Mouse (Mus musculus) C2C12 (cell line): ENCODE results near the gene Gnaq. TPM values are rescaled to one million over a fixed set of nuclear protein-coding genes. Genes with fewer than 3 reads are reported as not detected.

ENCODE experiments used
- H3K27me3 ChIP-seq: one replicate; pipeline ENCODE4 v1.6.1; 2011; ENCODE audit not compliant: control insufficient read depth, insufficient read depth, insufficient read length
- H3K36me3 ChIP-seq: one replicate; pipeline ENCODE4 v1.6.1; 2011; ENCODE audit not compliant: control insufficient read depth, insufficient read depth
- H3K4me3 ChIP-seq: one replicate; pipeline ENCODE4 v1.5.1; 2011; ENCODE audit warnings: mild to moderate bottlenecking, control low read depth; ENCODE audit not compliant: poor library complexity, insufficient read depth, severe bottlenecking
- H3K79me2 ChIP-seq: one replicate; pipeline ENCODE4 v1.6.1; 2011; ENCODE audit not compliant: control insufficient read depth, insufficient read depth
- H3K79me3 ChIP-seq: one replicate; pipeline ENCODE4 v1.6.1; 2011; ENCODE audit warnings: low read depth, control low read depth
- H3ac ChIP-seq: one replicate; pipeline ENCODE3; 2011; ENCODE audit warnings: low read depth; ENCODE audit not compliant: control insufficient read depth, insufficient read length
- CEBPB ChIP-seq: IDR thresholded peaks from one replicate; pipeline ENCODE4 v1.6.1; 2011; ENCODE audit warnings: low read depth, mild to moderate bottlenecking, control low read depth, moderate library complexity
- CTCF ChIP-seq: IDR thresholded peaks from one replicate; pipeline ENCODE4 v1.5.1; 2011; ENCODE audit not compliant: control insufficient read depth, insufficient read depth, insufficient read length
- FOSL1 ChIP-seq: IDR thresholded peaks from one replicate; pipeline ENCODE4 v1.8.0; 2011; ENCODE audit warnings: mild to moderate bottlenecking, low read length; ENCODE audit not compliant: poor library complexity, insufficient read depth, severe bottlenecking
- MAX ChIP-seq: IDR thresholded peaks from one replicate; pipeline ENCODE4 v1.6.1; 2011; ENCODE audit warnings: mild to moderate bottlenecking, control low read depth
- MYOD1 ChIP-seq: IDR thresholded peaks from one replicate; pipeline ENCODE4 v1.6.1; 2011; ENCODE audit warnings: low read depth; ENCODE audit not compliant: control insufficient read depth, insufficient read length
- MYOG ChIP-seq: IDR thresholded peaks from one replicate; pipeline ENCODE4 v1.6.1; 2011; ENCODE audit not compliant: control insufficient read depth, insufficient read length; ENCODE audit errors: extremely low read depth
- USF1 ChIP-seq: IDR thresholded peaks from one replicate; pipeline ENCODE4 v1.6.1; 2011; ENCODE audit warnings: low read depth, mild to moderate bottlenecking, control low read depth, moderate library complexity
- polyA plus RNA-seq: library from polyadenylated mRNA; unstranded; fragments of >200 nt; fragmentation: generic; extraction: Trizol; gene quantifications from one replicate; pipeline ENCODE4 v1.2.1, GENCODE M21; 2012; ENCODE audit warnings: missing spikeins

Gnaq gene
- polyA plus RNA-seq, 1 experiment: 9.5 TPM

- no peak overlapping the region for H3K4me3 ChIP-seq
- H3K79me2 ChIP-seq: peaks cover 40% of the 10 kb centered on the region
- TF ChIP-seq MAX (no peak), CEBPB (no peak), USF1 (no peak), MYOG (no peak), CTCF (no peak), MYOD1 (no peak), FOSL1 (no peak)
- H3ac ChIP-seq: no peak overlapping the region
- peaks cover 4% of the 10 kb centered on the region for H3K36me3 ChIP-seq
- peaks cover 3% of the 10 kb centered on the region for H3K79me3 ChIP-seq
- H3K27me3 ChIP-seq: no peaks in the 10 kb centered on the region
Measured at GRCm38 (mm10) chr19:16215430-16216016, 82.9 kb downstream of the Gnaq start.

- Histone ChIP-seq H3K79me2 (peaks cover 16% of the 10 kb centered on the region), H3K27me3 (no peaks in the 10 kb centered on the region), H3K79me3 (no peaks in the 10 kb centered on the region), H3ac (no peak overlapping the region), H3K36me3 (peaks cover 8% of the 10 kb centered on the region), H3K4me3 (no peak overlapping the region)
- TF ChIP-seq MAX (no peak), CEBPB (no peak)
Measured at GRCm38 (mm10) chr19:16219978-16220377, 87.3 kb downstream of the Gnaq start.

DNA sequence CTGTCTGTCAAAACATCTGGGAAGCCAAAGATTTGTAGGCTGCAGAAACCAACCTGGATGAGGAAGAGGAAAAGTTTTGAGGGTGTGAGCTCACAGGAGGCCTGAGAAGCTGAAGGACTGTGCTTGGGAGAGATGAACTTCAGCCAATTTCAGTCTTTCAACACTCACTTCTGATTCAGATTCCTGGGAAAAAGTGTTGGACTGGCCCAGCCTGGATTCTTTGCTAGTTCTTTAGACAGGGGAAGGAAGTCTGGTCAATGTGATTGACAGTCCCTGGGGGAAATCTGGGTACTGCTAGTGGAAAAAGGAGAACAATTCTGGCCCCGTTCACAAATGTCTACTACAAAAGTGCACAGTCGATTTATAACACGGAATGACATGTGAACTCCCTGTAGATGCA lies 89.9 kb downstream of the Gnaq start:
- no peak overlapping the region for H3K4me3 ChIP-seq
- H3K36me3 ChIP-seq: peaks cover 8% of the 10 kb centered on the region
- no peak overlapping the region for H3ac ChIP-seq
- H3K27me3 ChIP-seq: no peaks in the 10 kb centered on the region
- TF ChIP-seq MYOG (no peak), CEBPB (no peak), USF1 (no peak), CTCF (no peak), FOSL1 (no peak), MAX (no peak), MYOD1 (no peak)
- peaks cover 2% of the 10 kb centered on the region for H3K79me3 ChIP-seq
- no peaks in the 10 kb centered on the region for H3K79me2 ChIP-seq

DNA sequence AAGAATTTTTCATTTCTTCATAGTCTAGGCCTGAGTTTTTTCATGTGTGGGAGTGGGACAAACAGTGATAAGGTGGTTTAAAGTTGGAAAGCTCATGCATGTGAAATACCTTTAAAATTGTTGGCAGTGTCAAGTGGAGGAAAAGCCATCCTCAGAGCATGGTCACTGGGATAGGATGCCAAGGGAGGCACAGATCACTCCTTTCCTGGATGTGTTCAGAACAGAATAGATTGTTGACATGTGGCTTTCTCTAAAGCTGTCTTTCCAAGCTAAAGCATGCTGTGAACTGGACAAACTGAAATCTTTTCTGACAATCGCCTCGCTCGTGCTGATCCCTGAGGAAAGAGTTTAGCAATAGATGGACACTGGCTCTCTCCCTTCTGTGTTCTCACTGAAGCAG lies 90.5 kb downstream of the Gnaq start:
- peaks cover 8% of the 10 kb centered on the region for H3K36me3 ChIP-seq
- H3ac ChIP-seq: no peak overlapping the region
- no peaks in the 10 kb centered on the region for H3K27me3 ChIP-seq
- peaks cover 2% of the 10 kb centered on the region for H3K79me2 ChIP-seq
- TF ChIP-seq CTCF (no peak), CEBPB (no peak), USF1 (no peak), MYOD1 (no peak), MYOG (no peak), FOSL1 (no peak), MAX (no peak)
- H3K4me3 ChIP-seq: no peak overlapping the region
- H3K79me3 ChIP-seq: peaks cover 2% of the 10 kb centered on the region

GRCm38 (mm10) chr19:16224831-16225230 lies 92.2 kb downstream of the Gnaq start:
- Histone ChIP-seq H3K27me3 (no peaks in the 10 kb centered on the region), H3K79me2 (peaks cover 9% of the 10 kb centered on the region), H3K36me3 (peaks cover 8% of the 10 kb centered on the region), H3K79me3 (peaks cover 5% of the 10 kb centered on the region), H3ac (no peak overlapping the region), H3K4me3 (no peak overlapping the region)
- no peak for TF ChIP-seq MYOG
- TF ChIP-seq CEBPB: no peak
- no peak for TF ChIP-seq MYOD1
- TF ChIP-seq CTCF: no peak

DNA sequence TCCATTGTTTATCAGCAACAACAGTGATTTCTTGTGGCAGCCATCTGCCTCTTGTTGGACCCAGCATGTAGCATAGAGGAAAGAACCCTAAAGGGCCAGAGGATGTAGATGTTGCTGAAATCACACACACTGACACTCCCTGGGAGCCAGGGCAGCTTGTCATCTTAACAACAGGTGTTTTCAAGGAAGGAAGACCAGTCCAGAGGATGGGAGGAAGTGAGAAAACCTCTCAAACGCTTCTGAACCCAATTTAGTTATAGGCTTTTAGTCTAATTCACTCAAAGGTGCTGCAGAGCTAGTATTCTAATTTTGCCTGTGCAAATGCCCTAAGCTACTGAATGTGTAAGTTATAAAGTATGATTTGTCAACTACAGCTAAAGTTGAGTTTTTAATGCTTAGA lies 99.0 kb downstream of the Gnaq start:
- H3K4me3 ChIP-seq: no peak overlapping the region
- H3K79me2 ChIP-seq: peaks cover 20% of the 10 kb centered on the region
- no peaks in the 10 kb centered on the region for H3K36me3 ChIP-seq
- H3K27me3 ChIP-seq: no peaks in the 10 kb centered on the region
- H3ac ChIP-seq: no peak overlapping the region
- TF ChIP-seq FOSL1 (no peak), CEBPB (no peak), MAX (no peak), MYOG (no peak), CTCF (no peak), USF1 (no peak), MYOD1 (no peak)
- peaks cover 6% of the 10 kb centered on the region for H3K79me3 ChIP-seq

GRCm38 (mm10) chr19:16235594-16235993 lies 103.0 kb downstream of the Gnaq start:
- peaks cover 4% of the 10 kb centered on the region for H3K79me2 ChIP-seq
- no peak for TF ChIP-seq MAX
- no peak for TF ChIP-seq USF1

More at GRCm38 (mm10) chr19:16235594-16235993, 103.0 kb downstream of the Gnaq start:
- Histone ChIP-seq H3K27me3 (no peaks in the 10 kb centered on the region), H3K79me3 (peaks cover 3% of the 10 kb centered on the region), H3K36me3 (no peaks in the 10 kb centered on the region), H3ac (no peak overlapping the region), H3K4me3 (no peak overlapping the region)
